8 mouse cellular contexts compared by ENCODE assay signal in genomic region chr6:140624096-140625051, GRCm38 (mm10). TPM values are rescaled to one million over a fixed set of nuclear protein-coding genes. Genes with fewer than 3 reads are reported as not detected.
DNase-seq lines count a peak whose midpoint lies in the region; ATAC-seq and TF ChIP-seq lines count a peak whose summit lies in the region.

No protein-coding gene starts in this region.

- peak; percentile 45 for ATAC-seq in neural tube, embryonic 14.5 days (ENCODE audit: low read depth)

- peak overlapping the region; percentile 93 for H3K27ac ChIP-seq in left cerebral cortex, adult 2 months
- peak overlapping the region; percentile 96 for H3K27ac ChIP-seq in neural tube, embryonic 14.5 days (ENCODE audit: low read depth, low read length)

- H3K36me3 ChIP-seq in neural tube, embryonic 14.5 days (ENCODE audit: control insufficient read depth, insufficient read depth, low read length) = no peaks in the 10 kb centered on the region

- peak; percentile 31 to 44 for DNase-seq in left cerebral cortex, adult 2 months (ENCODE audit: extremely low spot score in 1 of 2, low spot score in 2 of 2)
- DNase-seq in left cerebral cortex, adult 8-10 months (ENCODE audit: low spot score in 2 of 2) = no peak
- peak; percentile 39 to 68 for DNase-seq in cerebellum, postnatal 25 days
- DNase-seq in gastrocnemius, postnatal 10 days = peak; percentile 53
- peak; percentile 82 for DNase-seq in induced T-regulatory cell, adult 2 months (ENCODE audit: low read depth)
- peak; percentile 33 for DNase-seq in lung, adult 2 months
- peak; percentile 54 to 61 for DNase-seq in thymus, postnatal 10 days (ENCODE audit: low spot score in 2 of 2)

- H3K4me3 ChIP-seq in left cerebral cortex, adult 2 months = peak overlapping the region; percentile 61
- H3K4me3 ChIP-seq in lung, adult 2 months (replicated peaks; ENCODE audit: extremely low read depth, low read depth, low read length) = peak overlapping the region; percentile 79
- peak overlapping the region; percentile 96 for H3K4me3 ChIP-seq in neural tube, embryonic 14.5 days (ENCODE audit: low read depth, low read length)

- H3K4me2 ChIP-seq in neural tube, embryonic 14.5 days (ENCODE audit: low read depth, low read length) = peak overlapping the region; percentile 63

- peak overlapping the region; percentile 95 for H3K9ac ChIP-seq in neural tube, embryonic 14.5 days (replicated peaks; ENCODE audit: low read depth, low read length)

- TF ChIP-seq CTCF in left cerebral cortex, adult 2 months (IDR thresholded peaks at IDR 0.05) = no peak
- no peak for TF ChIP-seq CTCF in lung, adult 2 months (IDR thresholded peaks at IDR 0.05; ENCODE audit: insufficient read depth, low read length)

- no peak for TF ChIP-seq POLR2A in lung, adult 2 months (IDR thresholded peaks at IDR 0.05; ENCODE audit: borderline replicate concordance, extremely low read depth, low read depth, low read length)

- peaks cover 7% of the 10 kb centered on the region; the same call in 1 of the 2 replicates for H3K4me1 ChIP-seq in lung, adult 2 months (ENCODE audit: control insufficient read depth, insufficient read depth, low read length)
- peaks cover 27% of the 10 kb centered on the region for H3K4me1 ChIP-seq in neural tube, embryonic 14.5 days (ENCODE audit: control insufficient read depth, insufficient read depth, low read length)

- H3K9me3 ChIP-seq in neural tube, embryonic 14.5 days (ENCODE audit: control insufficient read depth, low read length) = no peaks in the 10 kb centered on the region

- 0 out of 2 replicates have a peak, but pooled peaks cover 2% of the 10 kb centered on the region for H3K27me3 ChIP-seq in neural tube, embryonic 14.5 days (ENCODE audit: control insufficient read depth, insufficient read depth, low read length)

- WGBS in lung, adult 2 months = under 1% methylated on average over 72 of the region's 80 CpGs
- under 1% methylated on average over 52 of the region's 80 CpGs for WGBS in neural tube, embryonic 14.5 days

- intact Hi-C loops in left cerebral cortex, adult 2 months (cut with DNase I) = no loop called here

RNA-seq across cellular contexts. Expression of gene Aebp2, which starts 1.9 kb away (rescaled TPM):
- total RNA-seq in left cerebral cortex, adult 2 months (2021) = 10 to 100 TPM; 67.1 to 67.2 TPM
- total RNA-seq in left cerebral cortex, adult 8-10 months (2022) = 10 to 100 TPM; 64.8 to 73.9 (median 69.0) TPM
- 10 to 100 TPM; 38.6 to 45.2 TPM for total RNA-seq in gastrocnemius, postnatal 10 days (2021)
- polyA plus RNA-seq in lung, adult 2 months (2012; rRNA removed) = 30.3 and 31.7 TPM in 2 replicates
- 12.2 and 12.8 TPM in 2 replicates for polyA plus RNA-seq in neural tube, embryonic 14.5 days (2014; fragmentation: Nextera tagmentation; extraction: Ambion mirVana)

Comparison
In these comparisons a context has a peak if more than half of its experiments do, and no peak if none do; other contexts are left out.
1. DNase-seq: peak in left cerebral cortex, adult 2 months (2 of 2), cerebellum, postnatal 25 days (2 of 2), gastrocnemius, postnatal 10 days (single experiment), induced T-regulatory cell, adult 2 months (single experiment), lung, adult 2 months (single experiment) and thymus, postnatal 10 days (2 of 2); none in left cerebral cortex, adult 8-10 months (0 of 2).
2. Peak in every context shown above with its lines, with median percentiles within 50 percentile points of each other: H3K4me3 ChIP-seq.